In genomic region chr2:178708649-178709048, GRCm38 (mm10) we compare ENCODE assay signal across 26 mouse cellular contexts.
DNase-seq lines count a peak whose midpoint lies in the region; ATAC-seq and TF ChIP-seq lines count a peak whose summit lies in the region.
"Had no signal": no experiment of that assay in that cellular context is flagged by ENCODE, and none has a peak within 500 bp of the region (broad histone marks: within the 10 kb centered on the region; RNA-seq: fewer than 3 reads in every experiment).

No protein-coding gene starts in this region.

- no peaks in the 10 kb centered on the region for H3K36me3 ChIP-seq in forebrain, embryonic 16.5 days (ENCODE audit: control insufficient read depth, insufficient read depth)
- H3K36me3 ChIP-seq in forebrain, embryonic 14.5 days (ENCODE audit: control insufficient read depth, insufficient read depth, low read length), result no peaks in the 10 kb centered on the region
- no peaks in the 10 kb centered on the region for H3K36me3 ChIP-seq in intestine, embryonic 16.5 days (ENCODE audit: control insufficient read depth, insufficient read depth, low read length)
- H3K36me3 ChIP-seq in stomach, postnatal 0 days (ENCODE audit: control insufficient read depth, insufficient read depth, low read length), result no peaks in the 10 kb centered on the region
- H3K36me3 ChIP-seq: forebrain, embryonic 10.5 days; forebrain, embryonic 15.5 days; G1E; heart, embryonic 10.5 days; heart, embryonic 13.5 days; hindbrain, embryonic 15.5 days had no signal

- H3K27ac ChIP-seq in forebrain, embryonic 16.5 days (ENCODE audit: low read length), result no peak overlapping the region
- no peak overlapping the region for H3K27ac ChIP-seq in forebrain, embryonic 14.5 days (ENCODE audit: low read depth, low read length)
- H3K27ac ChIP-seq in intestine, embryonic 16.5 days (ENCODE audit: low read length), result no peak overlapping the region
- no peak overlapping the region for H3K27ac ChIP-seq in stomach, postnatal 0 days (replicated peaks)
- H3K27ac ChIP-seq: forebrain, embryonic 10.5 days; forebrain, embryonic 15.5 days; heart, adult 2 months; heart, embryonic 10.5 days; heart, embryonic 13.5 days; hindbrain, embryonic 15.5 days had no signal

- H3K27me3 ChIP-seq in forebrain, embryonic 16.5 days (replicated peaks; ENCODE audit: control insufficient read depth, insufficient read depth, low read length), result no peaks in the 10 kb centered on the region
- no peaks in the 10 kb centered on the region for H3K27me3 ChIP-seq in forebrain, embryonic 14.5 days (replicated peaks; ENCODE audit: control insufficient read depth, insufficient read depth, low read length)
- H3K27me3 ChIP-seq in intestine, embryonic 16.5 days (replicated peaks; ENCODE audit: control insufficient read depth, insufficient read depth, low read length), result no peaks in the 10 kb centered on the region
- H3K27me3 ChIP-seq in stomach, postnatal 0 days (ENCODE audit: control insufficient read depth, insufficient read depth, low read length), result no peaks in the 10 kb centered on the region
- H3K27me3 ChIP-seq: CH12.LX; forebrain, embryonic 15.5 days; hindbrain, embryonic 15.5 days; Patski had no signal

- no peak for TF ChIP-seq EP300 in stomach, postnatal 0 days (optimal IDR thresholded peaks at IDR 0.05)

- ATAC-seq in forebrain, embryonic 16.5 days, result peak; percentile 28; the same call in 1 of the 2 replicates
- no peak for ATAC-seq in forebrain, embryonic 14.5 days
- ATAC-seq in intestine, embryonic 16.5 days, result peak; percentile 63
- ATAC-seq in stomach, postnatal 0 days (ENCODE audit: low FRiP score, low TSS enrichment), result peak; percentile 48; the same call in 1 of the 2 replicates
- ATAC-seq: forebrain, embryonic 15.5 days; Patski had no signal

- no peak overlapping the region for H3K9ac ChIP-seq in forebrain, embryonic 16.5 days (replicated peaks; ENCODE audit: low read depth, low read length)
- H3K9ac ChIP-seq in forebrain, embryonic 14.5 days (ENCODE audit: low read length), result no peak overlapping the region
- no peak overlapping the region for H3K9ac ChIP-seq in intestine, embryonic 16.5 days (ENCODE audit: low read depth, low read length)
- H3K9ac ChIP-seq in stomach, postnatal 0 days (ENCODE audit: low read length), result no peak overlapping the region
- H3K9ac ChIP-seq: forebrain, embryonic 15.5 days; heart, embryonic 13.5 days; hindbrain, embryonic 15.5 days had no signal

- no peaks in the 10 kb centered on the region for H3K4me1 ChIP-seq in forebrain, embryonic 16.5 days (replicated peaks; ENCODE audit: control insufficient read depth, insufficient read depth, low read length)
- peaks cover 4% of the 10 kb centered on the region; the same call in 1 of the 2 replicates for H3K4me1 ChIP-seq in forebrain, embryonic 14.5 days (ENCODE audit: control insufficient read depth, insufficient read depth, low read length)
- peaks cover 11% of the 10 kb centered on the region for H3K4me1 ChIP-seq in intestine, embryonic 16.5 days (ENCODE audit: control insufficient read depth, insufficient read depth, low read length)
- H3K4me1 ChIP-seq in stomach, postnatal 0 days (replicated peaks; ENCODE audit: control insufficient read depth, insufficient read depth), result no peaks in the 10 kb centered on the region; the same call in 1 of the 2 replicates
- H3K4me1 ChIP-seq: heart, embryonic 13.5 days; hindbrain, embryonic 15.5 days had no signal

- WGBS in forebrain, embryonic 16.5 days, result 58% methylated on average over 2 of the region's 2 CpGs
- 83% methylated on average over 2 of the region's 2 CpGs for WGBS in forebrain, embryonic 14.5 days
- WGBS in intestine, embryonic 16.5 days, result 34% methylated on average over 2 of the region's 2 CpGs
- WGBS in stomach, postnatal 0 days, result 50% methylated on average over 2 of the region's 2 CpGs

- H3K4me3 ChIP-seq in forebrain, embryonic 16.5 days (replicated peaks; ENCODE audit: low read length), result no peak overlapping the region
- no peak overlapping the region for H3K4me3 ChIP-seq in forebrain, embryonic 14.5 days (ENCODE audit: low read depth, low read length)
- no peak overlapping the region for H3K4me3 ChIP-seq in intestine, embryonic 16.5 days (ENCODE audit: low read length)
- H3K4me3 ChIP-seq in stomach, postnatal 0 days (ENCODE audit: low read depth, low read length), result no peak overlapping the region
- H3K4me3 ChIP-seq: forebrain, embryonic 10.5 days; forebrain, embryonic 15.5 days; heart, adult 2 months; heart, embryonic 10.5 days; heart, embryonic 13.5 days; hindbrain, embryonic 15.5 days had no signal

- DNase-seq in forebrain, embryonic 14.5 days (ENCODE audit: low spot score), result no peak
- peak; percentile 26 for DNase-seq in brain, adult 2 months (ENCODE audit: low read depth, low spot score)
- no peak for DNase-seq in stomach, postnatal 0 days (ENCODE audit: low spot score)
- DNase-seq in liver, result no peak
- DNase-seq in gastrocnemius, adult 8-10 months (ENCODE audit: low spot score in 2 of 2), result no peak
- DNase-seq: adrenal gland, postnatal 10 days; adrenal gland, postnatal 36 days; B cell, adult 2 months; cerebellum, adult 11-12 months; cerebellum, adult 8-10 months; gastrocnemius, postnatal 10 days; gastrocnemius, postnatal 36 days; heart, adult 2 months; heart, postnatal 14 days; heart, postnatal 4 days; kidney, adult 11 months had no signal

- H3K4me2 ChIP-seq in forebrain, embryonic 16.5 days (ENCODE audit: low read length), result no peak overlapping the region
- H3K4me2 ChIP-seq in forebrain, embryonic 14.5 days (ENCODE audit: low read length), result no peak overlapping the region
- H3K4me2 ChIP-seq in intestine, embryonic 16.5 days (ENCODE audit: low read depth, low read length), result no peak overlapping the region
- no peak overlapping the region for H3K4me2 ChIP-seq in stomach, postnatal 0 days (replicated peaks; ENCODE audit: low read depth)
- H3K4me2 ChIP-seq: forebrain, embryonic 15.5 days; heart, embryonic 13.5 days; hindbrain, embryonic 15.5 days had no signal

- no peaks in the 10 kb centered on the region for H3K9me3 ChIP-seq in forebrain, embryonic 16.5 days (ENCODE audit: control insufficient read depth, low read length)
- no peaks in the 10 kb centered on the region for H3K9me3 ChIP-seq in forebrain, embryonic 14.5 days (replicated peaks; ENCODE audit: control insufficient read depth, low read length)
- H3K9me3 ChIP-seq in intestine, embryonic 16.5 days (ENCODE audit: control insufficient read depth, low read length), result no peaks in the 10 kb centered on the region
- H3K9me3 ChIP-seq in stomach, postnatal 0 days (ENCODE audit: control insufficient read depth, low read length), result no peaks in the 10 kb centered on the region
- H3K9me3 ChIP-seq: forebrain, embryonic 10.5 days; forebrain, embryonic 15.5 days; heart, embryonic 10.5 days; heart, embryonic 13.5 days; hindbrain, embryonic 15.5 days had no signal

- TF ChIP-seq CTCF in stomach, postnatal 0 days (IDR thresholded peaks at IDR 0.05; ENCODE audit: low read depth), result no peak
